Mouse (Mus musculus) testis, adult 2 months (tissue): ENCODE measurements around the gene Tle4. TPM values are rescaled to one million over a fixed set of nuclear protein-coding genes. Genes with fewer than 3 reads are reported as not detected.

Experiments used
- H3K27ac ChIP-seq: fragments of 200-500 bp; 2 replicates; pipeline ENCODE4 v1.5.1; 2012; ENCODE audit warnings: low read depth, low read length; ENCODE audit not compliant: control insufficient read depth, insufficient read depth
- H3K27me3 ChIP-seq: fragments of 200-500 bp; 2 replicates; pipeline ENCODE4 v1.6.1; 2012; ENCODE audit warnings: mild to moderate bottlenecking, low read length, moderate library complexity; ENCODE audit not compliant: control insufficient read depth, insufficient read depth
- H3K36me3 ChIP-seq: fragments of 200-500 bp; 2 replicates; pipeline ENCODE4 v1.6.1; 2012; ENCODE audit warnings: mild to moderate bottlenecking, low read length; ENCODE audit not compliant: control insufficient read depth, insufficient read depth
- H3K4me1 ChIP-seq: fragments of 200-500 bp; 2 replicates; pipeline ENCODE4 v1.6.1; 2012; ENCODE audit warnings: low read length; ENCODE audit not compliant: control insufficient read depth, insufficient read depth
- H3K4me3 ChIP-seq: fragments of 200-500 bp; 2 replicates; pipeline ENCODE4 v1.5.1; 2012; ENCODE audit warnings: low read depth, mild to moderate bottlenecking, low read length, moderate library complexity, mixed read lengths; ENCODE audit not compliant: control insufficient read depth
- CTCF ChIP-seq: fragments of 200-500 bp; IDR thresholded peaks from 2 replicates; pipeline ENCODE4 v1.5.1; 2012; ENCODE audit warnings: low read depth, mild to moderate bottlenecking, inconsistent platforms, low read length, moderate library complexity; ENCODE audit not compliant: control insufficient read depth, insufficient read depth, insufficient replicate concordance
- POLR2A ChIP-seq: fragments of 200-500 bp; IDR thresholded peaks from 2 replicates; pipeline ENCODE4 v1.6.1; 2012; ENCODE audit warnings: low read depth, mild to moderate bottlenecking, inconsistent platforms, low read length, moderate library complexity; ENCODE audit not compliant: control insufficient read depth
- polyA plus RNA-seq: library from polyadenylated mRNA; depleted of rRNA; stranded (reverse); fragments of >200 nt; gene quantifications from 2 replicates; pipeline ENCODE4 v1.2.3, GENCODE M21; 2012

The Tle4 gene
- polyA plus RNA-seq, 1 experiment = 4.3 TPM

DNA sequence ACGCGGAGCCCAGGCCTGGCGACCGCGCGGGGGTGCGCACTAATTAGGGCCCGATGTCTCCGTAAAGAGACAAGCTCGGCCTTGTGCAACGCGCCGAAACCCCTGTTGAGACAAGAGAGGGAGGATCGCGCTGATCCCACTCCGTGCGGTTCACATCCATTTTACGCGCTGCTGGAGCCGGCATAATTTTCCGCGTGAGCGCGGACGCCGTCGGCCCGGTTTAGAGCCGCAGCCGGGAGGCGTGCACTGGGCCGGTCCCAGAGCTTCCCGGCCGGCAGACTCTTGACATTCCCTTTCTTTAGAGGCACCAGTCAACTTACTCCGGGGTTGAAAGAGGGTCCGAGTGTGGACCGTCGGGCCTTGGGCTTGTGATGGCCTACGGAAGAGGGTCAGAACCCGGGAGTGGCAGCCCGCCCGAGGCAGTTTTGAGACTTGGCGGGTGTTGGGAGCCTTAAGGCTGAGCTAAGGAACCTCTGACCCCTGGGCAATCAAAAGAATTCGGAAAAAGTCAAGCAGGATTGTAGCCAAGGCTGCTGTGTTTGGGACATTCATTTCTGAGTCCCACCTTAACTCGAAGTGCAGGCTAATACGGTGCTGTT, 938 bp upstream of the Tle4 start:
- peaks cover 12% of the 10 kb centered on the region for H3K4me1 ChIP-seq
- H3K27ac ChIP-seq = peak overlapping the region; percentile 85
- no peaks in the 10 kb centered on the region for H3K27me3 ChIP-seq
- TF ChIP-seq CTCF (no peak), POLR2A (no peak)
- peak overlapping the region; percentile 92 for H3K4me3 ChIP-seq
- no peaks in the 10 kb centered on the region for H3K36me3 ChIP-seq

DNA sequence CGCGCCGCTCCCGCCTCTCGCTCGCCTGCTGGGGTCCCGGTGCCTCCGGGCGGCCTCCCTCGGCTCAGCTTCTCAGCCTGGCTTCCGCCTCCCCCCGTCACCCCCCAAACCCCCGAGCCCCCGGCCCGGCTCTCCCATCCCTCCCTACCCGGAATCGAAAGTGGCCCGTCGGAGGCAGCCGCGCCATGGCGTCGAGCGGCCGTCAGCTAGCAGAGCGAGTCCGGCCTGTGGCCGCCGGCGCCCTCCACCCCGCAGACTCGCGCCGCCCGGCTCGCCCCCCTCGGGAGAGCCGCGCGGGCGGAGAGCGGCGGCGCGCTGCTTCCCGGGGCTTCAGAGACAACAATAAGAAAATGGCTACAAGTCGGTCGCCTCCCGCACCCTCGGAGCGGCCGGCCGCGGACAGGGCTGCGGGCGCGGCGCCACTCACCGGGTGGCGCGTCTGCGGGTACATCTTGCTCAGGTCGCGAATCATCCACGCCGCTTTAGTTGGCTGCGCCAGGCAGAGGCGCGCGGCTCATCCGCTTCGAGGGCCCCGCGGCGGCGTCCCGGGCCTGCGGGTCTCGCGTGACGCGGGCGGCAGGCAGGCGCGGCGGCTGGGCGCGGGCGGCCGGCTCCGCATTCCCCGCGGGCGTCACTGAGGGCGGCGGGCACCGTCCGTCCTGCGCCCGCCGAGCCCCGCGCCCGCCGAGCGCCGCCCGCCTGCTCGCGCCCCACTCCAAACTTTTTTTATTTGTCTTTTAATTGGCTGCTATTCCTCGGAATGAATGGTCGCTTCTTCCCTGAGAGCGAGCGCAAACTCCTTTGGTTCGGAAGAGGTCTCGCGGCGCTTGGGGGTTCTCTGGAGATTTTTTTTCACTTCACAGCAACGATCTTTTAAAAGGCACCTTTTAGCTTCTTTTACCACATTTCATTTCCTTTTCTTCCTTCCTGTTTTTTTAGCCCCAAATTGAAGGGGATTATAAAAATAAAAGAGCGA, 622 bp downstream of the Tle4 start:
- H3K4me3 ChIP-seq = peak overlapping the region; percentile 97
- H3K27ac ChIP-seq = peak overlapping the region; percentile 94
- TF ChIP-seq CTCF (no peak), POLR2A (no peak; the same call in 1 of the 2 replicates)
- peaks cover 12% of the 10 kb centered on the region for H3K4me1 ChIP-seq
- no peaks in the 10 kb centered on the region for H3K27me3 ChIP-seq
- H3K36me3 ChIP-seq = no peaks in the 10 kb centered on the region

GRCm38 (mm10) chr19:14596358-14596940, 1.4 kb downstream of the Tle4 start:
- peaks cover 12% of the 10 kb centered on the region for H3K4me1 ChIP-seq

GRCm38 (mm10) chr19:14595390-14595997, 2.4 kb downstream of the Tle4 start:
- Histone ChIP-seq H3K4me3 (no peak overlapping the region), H3K27me3 (no peaks in the 10 kb centered on the region), H3K4me1 (peaks cover 12% of the 10 kb centered on the region), H3K27ac (no peak overlapping the region), H3K36me3 (no peaks in the 10 kb centered on the region)
- TF ChIP-seq POLR2A = no peak
- TF ChIP-seq CTCF = no peak

More at GRCm38 (mm10) chr19:14596358-14596940, 1.4 kb downstream of the Tle4 start:
- H3K27me3 ChIP-seq = no peaks in the 10 kb centered on the region
- no peaks in the 10 kb centered on the region for H3K36me3 ChIP-seq
- peak overlapping the region; percentile 97 for H3K4me3 ChIP-seq
- no peak overlapping the region for H3K27ac ChIP-seq
- TF ChIP-seq POLR2A = no peak
- TF ChIP-seq CTCF = no peak

DNA sequence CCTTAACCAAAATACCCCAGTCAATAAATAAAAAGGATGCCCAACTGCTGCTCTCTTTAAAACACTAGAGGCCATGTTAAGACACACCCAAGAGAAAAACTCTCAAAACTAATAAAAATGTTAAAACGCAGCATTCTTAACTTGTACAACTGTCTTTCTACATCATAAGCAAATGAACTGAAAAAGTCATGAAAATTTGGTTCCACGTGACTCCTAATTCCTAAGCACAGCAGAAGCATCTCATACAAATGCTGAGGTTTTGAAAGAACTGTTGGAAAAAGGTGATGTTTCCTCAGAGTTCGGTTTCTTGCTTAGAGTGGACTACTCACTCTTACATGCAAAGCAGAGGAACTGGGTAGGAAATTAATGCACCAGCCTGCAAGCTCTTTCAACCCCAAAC, 3.3 kb downstream of the Tle4 start:
- H3K4me3 ChIP-seq = no peak overlapping the region

DNA sequence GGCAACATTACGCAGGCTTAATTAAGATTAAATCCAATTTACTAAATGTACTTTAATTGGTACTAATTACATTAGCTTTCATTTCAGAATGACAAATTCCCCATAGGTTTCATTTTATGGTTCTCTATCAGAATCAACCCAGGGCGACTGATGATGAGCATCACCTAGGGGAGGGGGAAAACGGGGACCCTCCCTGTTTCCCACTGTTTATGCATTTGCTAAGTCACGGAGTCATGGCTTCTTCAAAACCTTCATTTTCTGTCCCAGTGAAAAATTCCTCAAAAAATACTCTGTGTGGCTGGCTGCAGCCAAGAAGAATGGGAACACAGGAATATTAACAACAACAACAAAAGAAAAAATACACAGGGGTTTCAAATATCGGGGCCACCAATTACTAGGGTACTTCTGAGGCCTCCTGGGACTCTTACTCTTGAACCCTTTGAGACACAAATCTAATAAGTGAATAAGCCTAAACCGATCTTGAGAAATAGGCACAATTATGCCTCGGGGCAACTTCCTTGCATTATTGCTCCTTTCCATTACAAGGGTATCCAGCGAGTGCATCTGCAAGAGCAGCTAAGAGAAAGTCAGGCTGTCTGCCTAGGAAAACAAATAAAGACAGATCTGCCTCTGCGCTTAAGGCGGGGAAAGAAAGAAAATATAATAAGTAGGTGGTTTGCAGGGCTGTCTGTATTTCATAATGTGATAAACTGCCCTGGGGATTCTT, 5.9 kb downstream of the Tle4 start:
- Histone ChIP-seq H3K27me3 (no peaks in the 10 kb centered on the region), H3K36me3 (no peaks in the 10 kb centered on the region), H3K27ac (no peak overlapping the region), H3K4me1 (no peaks in the 10 kb centered on the region), H3K4me3 (no peak overlapping the region)
- no peak for TF ChIP-seq POLR2A
- no peak for TF ChIP-seq CTCF

More for the DNA sequence above, 3.3 kb downstream of the Tle4 start:
- Histone ChIP-seq H3K27ac (no peak overlapping the region), H3K27me3 (no peaks in the 10 kb centered on the region), H3K4me1 (peaks cover 9% of the 10 kb centered on the region), H3K36me3 (no peaks in the 10 kb centered on the region)
- TF ChIP-seq POLR2A = no peak
- TF ChIP-seq CTCF = no peak
